Mouse (Mus musculus) C3H10T1/2 (cell line): ENCODE results near the gene Gm45194. TPM values are rescaled to one million over a fixed set of nuclear protein-coding genes. Genes with fewer than 3 reads are reported as not detected.

ENCODE experiments used
- polyA plus RNA-seq, 2 experiments: library from polyadenylated mRNA; unstranded; fragments of >200 nt; fragmentation: generic; extraction: Trizol; gene quantifications; one replicate each; pipeline ENCODE4 v1.2.1; 2012; ENCODE audit warnings: missing spikeins in 2 of 2

The Gm45194 gene
- not detected for polyA plus RNA-seq

GRCm38 (mm10) chrX:111891089-111891488 lies at the start of gene Gm45194:
Gm45194 (plus strand) TSS chrX:111891389.

GRCm38 (mm10) chrX:112010707-112011106 lies 119.5 kb downstream of the Gm45194 start, which contains the start of gene Tex16:
Tex16 (plus strand) TSS chrX:112011007.

GRCm38 (mm10) chrX:112238749-112239148 lies 347.6 kb downstream of the Gm45194 start, which contains the start of gene 4933403O08Rik:
4933403O08Rik (plus strand) TSS chrX:112239049.

Other genes with a start within 250 kb of the Gm45194 start
- under 1 TPM; 0.01 to 0.09 TPM for gene Hdx, start 194.3 kb upstream of the Gm45194 start, polyA plus RNA-seq
- gene Tex16, start 119.6 kb downstream of the Gm45194 start, polyA plus RNA-seq: not detected